Comparison of ENCODE assay signal across 8 mouse cellular contexts in the genomic region with DNA sequence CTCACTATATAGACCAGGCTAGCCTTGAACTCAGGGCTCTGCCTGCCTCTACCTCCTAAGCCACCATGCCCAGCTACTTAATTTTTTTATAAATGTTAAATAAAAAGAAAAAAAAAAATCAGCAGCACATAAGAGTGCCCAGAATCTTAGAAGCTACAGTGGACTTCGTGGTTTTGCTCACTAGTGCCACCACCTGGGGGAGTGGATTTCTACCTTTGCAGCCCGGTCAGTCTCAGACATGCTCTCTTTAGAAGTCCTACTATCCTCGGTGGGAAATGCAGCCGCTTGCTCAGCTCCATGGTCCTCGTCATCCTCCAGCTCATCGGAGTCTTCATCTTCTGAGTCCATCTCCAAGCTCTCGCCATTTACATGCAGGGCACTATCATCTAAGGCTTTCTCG. TPM values are rescaled to one million over a fixed set of nuclear protein-coding genes. Genes with fewer than 3 reads are reported as not detected.
DNase-seq lines count a peak whose midpoint lies in the region; ATAC-seq and TF ChIP-seq lines count a peak whose summit lies in the region.
"Had no signal": no experiment of that assay in that cellular context is flagged by ENCODE, and none has a peak within 500 bp of the region (broad histone marks: within the 10 kb centered on the region; RNA-seq: fewer than 3 reads in every experiment).

No protein-coding gene starts in this region.

- no peaks in the 10 kb centered on the region for H3K4me1 ChIP-seq in kidney, embryonic 15.5 days
- 0 out of 2 replicates have a peak, but pooled peaks cover 2% of the 10 kb centered on the region for H3K4me1 ChIP-seq in E14TG2a.4 (replicated peaks; ENCODE audit: low read depth, low read length)
- H3K4me1 ChIP-seq in cortical plate, adult 2 months (ENCODE audit: control insufficient read depth, insufficient read depth, low read length) = no peaks in the 10 kb centered on the region
- no peaks in the 10 kb centered on the region for H3K4me1 ChIP-seq in stomach, postnatal 0 days (replicated peaks; ENCODE audit: control insufficient read depth, insufficient read depth)

- peak; percentile 39 for DNase-seq in kidney, adult 18-20 months
- peak; percentile 38 for DNase-seq in A20 (ENCODE audit: low read depth, low spot score)
- peak; percentile 51 for DNase-seq in stomach, postnatal 0 days (ENCODE audit: low spot score)
- no peak for DNase-seq in layer of hippocampus, adult 9-10 months (ENCODE audit: low spot score)

- H3K27ac ChIP-seq in kidney, embryonic 15.5 days = no peak overlapping the region
- no peak overlapping the region for H3K27ac ChIP-seq in cortical plate, adult 2 months (ENCODE audit: insufficient read depth, low read length)
- H3K27ac ChIP-seq in stomach, postnatal 0 days (replicated peaks) = no peak overlapping the region

- TF ChIP-seq CTCF in E14TG2a.4 (conservative IDR thresholded peaks at IDR 0.05; ENCODE audit: low read length) = peak; percentile 46
- TF ChIP-seq CTCF in cortical plate, adult 2 months (IDR thresholded peaks at IDR 0.05; ENCODE audit: extremely low read depth, insufficient read depth, low read length) = peak; percentile 44
- TF ChIP-seq CTCF in stomach, postnatal 0 days (IDR thresholded peaks at IDR 0.05; ENCODE audit: low read depth) = peak; percentile 59

- no peak for ATAC-seq in kidney, embryonic 15.5 days (replicated peaks; ENCODE audit: low FRiP score)
- no peak for ATAC-seq in stomach, postnatal 0 days (ENCODE audit: low FRiP score, low TSS enrichment)

- TF ChIP-seq POLR2A in cortical plate, adult 2 months (IDR thresholded peaks at IDR 0.05; ENCODE audit: extremely low read depth, insufficient read depth, low read length) = no peak

- 87% methylated on average over 8 of the region's 8 CpGs for WGBS in kidney, embryonic 15.5 days
- WGBS in stomach, postnatal 0 days = 88% methylated on average over 8 of the region's 8 CpGs

- H3K36me3 ChIP-seq in kidney, embryonic 15.5 days = peaks cover 84% of the 10 kb centered on the region
- peaks cover 93% of the 10 kb centered on the region for H3K36me3 ChIP-seq in E14TG2a.4 (ENCODE audit: insufficient read depth, low read length)
- H3K36me3 ChIP-seq in stomach, postnatal 0 days (ENCODE audit: control insufficient read depth, insufficient read depth, low read length) = peaks cover 12% of the 10 kb centered on the region

- no peaks in the 10 kb centered on the region for H3K9me3 ChIP-seq in kidney, embryonic 15.5 days (replicated peaks)
- no peaks in the 10 kb centered on the region for H3K9me3 ChIP-seq in E14TG2a.4 (ENCODE audit: low read length)
- no peaks in the 10 kb centered on the region for H3K9me3 ChIP-seq in stomach, postnatal 0 days (ENCODE audit: control insufficient read depth, low read length)

- TF ChIP-seq EP300 in stomach, postnatal 0 days (optimal IDR thresholded peaks at IDR 0.05) = no peak

- H3K4me2 ChIP-seq in kidney, embryonic 15.5 days = no peak overlapping the region
- no peak overlapping the region for H3K4me2 ChIP-seq in stomach, postnatal 0 days (replicated peaks; ENCODE audit: low read depth)

- H3K4me3 ChIP-seq in kidney, embryonic 15.5 days (replicated peaks) = no peak overlapping the region
- H3K4me3 ChIP-seq in E14TG2a.4 (replicated peaks; ENCODE audit: low read length) = no peak overlapping the region
- H3K4me3 ChIP-seq in cortical plate, adult 2 months (ENCODE audit: insufficient read depth, low read length) = no peak overlapping the region
- H3K4me3 ChIP-seq in stomach, postnatal 0 days (ENCODE audit: low read depth, low read length) = no peak overlapping the region
- H3K4me3 ChIP-seq: erythroblast, embryonic 14.5 days had no signal

- H3K27me3 ChIP-seq in kidney, embryonic 15.5 days = no peaks in the 10 kb centered on the region
- no peaks in the 10 kb centered on the region for H3K27me3 ChIP-seq in E14TG2a.4 (ENCODE audit: insufficient read depth, low read length)
- no peaks in the 10 kb centered on the region for H3K27me3 ChIP-seq in stomach, postnatal 0 days (ENCODE audit: control insufficient read depth, insufficient read depth, low read length)

- H3K9ac ChIP-seq in kidney, embryonic 15.5 days = no peak overlapping the region
- no peak overlapping the region for H3K9ac ChIP-seq in stomach, postnatal 0 days (ENCODE audit: low read length)

RNA-seq across cellular contexts. Expression of a gene that starts 56.4 kb away (rescaled TPM):
- 88.4 and 93.2 TPM in 2 replicates for polyA plus RNA-seq in kidney, embryonic 15.5 days (2015; fragmentation: Nextera tagmentation; extraction: Ambion mirVana)
- polyA plus RNA-seq in cortical plate, adult 2 months (2012; rRNA removed) = 52.6 and 57.5 TPM in 2 replicates
- polyA plus RNA-seq in stomach, postnatal 0 days (2015; fragmentation: Nextera tagmentation; extraction: Ambion mirVana) = 23.1 and 27.5 TPM in 2 replicates
